Comparison of ENCODE assay signal across 13 mouse cellular contexts in genomic region chr13:116514256-116514639, GRCm38 (mm10).
A peak's percentile ranks its signal among the peaks of the same experiment; 100 is the strongest.
DNase-seq lines count a peak whose midpoint lies in the region; ATAC-seq and TF ChIP-seq lines count a peak whose summit lies in the region.
"Had no signal": no experiment of that assay in that cellular context is flagged by ENCODE, and none has a peak within 500 bp of the region (broad histone marks: within the 10 kb centered on the region; RNA-seq: fewer than 3 reads in every experiment).

No protein-coding gene starts in this region.

- no peak overlapping the region for H3K27ac ChIP-seq in heart, embryonic 15.5 days
- H3K27ac ChIP-seq in embryonic facial prominence, embryonic 15.5 days (replicated peaks): no peak overlapping the region
- H3K27ac ChIP-seq in hindbrain, embryonic 14.5 days: no peak overlapping the region
- H3K27ac ChIP-seq in midbrain, embryonic 14.5 days (replicated peaks; ENCODE audit: low read depth, low read length): no peak overlapping the region
- H3K27ac ChIP-seq in liver, postnatal 0 days (ENCODE audit: low read depth): no peak overlapping the region

- no peak overlapping the region for H3K9ac ChIP-seq in heart, embryonic 15.5 days
- H3K9ac ChIP-seq in embryonic facial prominence, embryonic 15.5 days: no peak overlapping the region
- H3K9ac ChIP-seq in hindbrain, embryonic 14.5 days: 0 out of 2 replicates have a peak overlapping the region, but pooled peaks have one; percentile 28
- no peak overlapping the region for H3K9ac ChIP-seq in midbrain, embryonic 14.5 days (replicated peaks; ENCODE audit: low read length)
- no peak overlapping the region for H3K9ac ChIP-seq in liver, postnatal 0 days (replicated peaks)

- H3K27me3 ChIP-seq in heart, embryonic 15.5 days: no peaks in the 10 kb centered on the region
- H3K27me3 ChIP-seq in embryonic facial prominence, embryonic 15.5 days: no peaks in the 10 kb centered on the region
- peaks cover 22% of the 10 kb centered on the region for H3K27me3 ChIP-seq in hindbrain, embryonic 14.5 days (ENCODE audit: control insufficient read depth, insufficient read depth, low read length)
- no peaks in the 10 kb centered on the region for H3K27me3 ChIP-seq in midbrain, embryonic 14.5 days (ENCODE audit: control insufficient read depth, insufficient read depth, low read length)
- no peaks in the 10 kb centered on the region for H3K27me3 ChIP-seq in liver, postnatal 0 days (ENCODE audit: insufficient read depth, low read length)

- intact Hi-C loops in heart, postnatal 14 days (cut with DNase I): no loop called here
- intact Hi-C loops in left cerebral cortex, postnatal 25 days (cut with DNase I): no loop called here

- H3K4me2 ChIP-seq in heart, embryonic 15.5 days: peak overlapping the region; percentile 42
- peak overlapping the region; percentile 18; the same call in 1 of the 2 replicates for H3K4me2 ChIP-seq in embryonic facial prominence, embryonic 15.5 days (replicated peaks)
- peak overlapping the region; percentile 46 for H3K4me2 ChIP-seq in hindbrain, embryonic 14.5 days (replicated peaks)
- peak overlapping the region; percentile 52 for H3K4me2 ChIP-seq in midbrain, embryonic 14.5 days (ENCODE audit: low read length)
- no peak overlapping the region for H3K4me2 ChIP-seq in liver, postnatal 0 days (ENCODE audit: low read depth, low read length)

- WGBS in heart, embryonic 15.5 days: 66% methylated on average over 7 of the region's 7 CpGs
- 41% methylated on average over 7 of the region's 7 CpGs for WGBS in embryonic facial prominence, embryonic 15.5 days
- 34% methylated on average over 7 of the region's 7 CpGs for WGBS in hindbrain, embryonic 14.5 days
- WGBS in midbrain, embryonic 14.5 days: 24% methylated on average over 7 of the region's 7 CpGs
- 57% methylated on average over 7 of the region's 7 CpGs for WGBS in liver, postnatal 0 days (ENCODE audit: insufficient replicate concordance)

- H3K4me1 ChIP-seq in heart, embryonic 15.5 days (replicated peaks): no peaks in the 10 kb centered on the region
- H3K4me1 ChIP-seq in embryonic facial prominence, embryonic 15.5 days: no peaks in the 10 kb centered on the region
- H3K4me1 ChIP-seq in hindbrain, embryonic 14.5 days (replicated peaks; ENCODE audit: control insufficient read depth, insufficient read depth, low read length): peaks cover 11% of the 10 kb centered on the region
- H3K4me1 ChIP-seq in midbrain, embryonic 14.5 days (ENCODE audit: control insufficient read depth, insufficient read depth, low read length): peaks cover 7% of the 10 kb centered on the region
- no peaks in the 10 kb centered on the region for H3K4me1 ChIP-seq in liver, postnatal 0 days (ENCODE audit: insufficient read depth)

- TF ChIP-seq CTCF in liver, postnatal 0 days (IDR thresholded peaks at IDR 0.05; ENCODE audit: low read depth): no peak

- TF ChIP-seq EP300 in liver, postnatal 0 days (IDR thresholded peaks at IDR 0.05; ENCODE audit: low read depth): no peak

- 0 out of 2 replicates have a peak overlapping the region, but pooled peaks have one; percentile 7 for H3K4me3 ChIP-seq in heart, embryonic 15.5 days
- 0 out of 2 replicates have a peak overlapping the region, but pooled peaks have one; percentile 8 for H3K4me3 ChIP-seq in embryonic facial prominence, embryonic 15.5 days (replicated peaks)
- peak overlapping the region; percentile 21 for H3K4me3 ChIP-seq in hindbrain, embryonic 14.5 days (replicated peaks; ENCODE audit: low read length)
- H3K4me3 ChIP-seq in midbrain, embryonic 14.5 days (replicated peaks; ENCODE audit: low read depth, low read length): no peak overlapping the region; the same call in 1 of the 2 replicates
- no peak overlapping the region for H3K4me3 ChIP-seq in liver, postnatal 0 days (ENCODE audit: low read depth, low read length)
- H3K4me3 ChIP-seq: myocyte had no signal

- H3K36me3 ChIP-seq in heart, embryonic 15.5 days: no peaks in the 10 kb centered on the region
- no peaks in the 10 kb centered on the region for H3K36me3 ChIP-seq in embryonic facial prominence, embryonic 15.5 days
- H3K36me3 ChIP-seq in hindbrain, embryonic 14.5 days (replicated peaks; ENCODE audit: control insufficient read depth, insufficient read depth): no peaks in the 10 kb centered on the region
- no peaks in the 10 kb centered on the region for H3K36me3 ChIP-seq in midbrain, embryonic 14.5 days (ENCODE audit: control insufficient read depth, insufficient read depth, low read length)
- H3K36me3 ChIP-seq in liver, postnatal 0 days (replicated peaks; ENCODE audit: insufficient read depth, low read length): no peaks in the 10 kb centered on the region

- ATAC-seq in heart, embryonic 15.5 days (replicated peaks; ENCODE audit: insufficient number of reproducible peaks, insufficient read depth, low FRiP score, low read depth): no peak
- no peak for ATAC-seq in embryonic facial prominence, embryonic 15.5 days (ENCODE audit: insufficient number of reproducible peaks, low FRiP score, low TSS enrichment, low read depth)
- ATAC-seq in hindbrain, embryonic 14.5 days (ENCODE audit: low FRiP score): no peak; the same call in 1 of the 2 replicates
- ATAC-seq in midbrain, embryonic 14.5 days (ENCODE audit: low FRiP score, low TSS enrichment): peak; percentile 62
- ATAC-seq in liver, postnatal 0 days: no peak

- no peak for DNase-seq in heart, postnatal 14 days
- no peak for DNase-seq in hindbrain, embryonic 14.5 days (ENCODE audit: low spot score)
- no peak for DNase-seq in midbrain, embryonic 14.5 days
- DNase-seq in frontal cortex, postnatal 25 days (ENCODE audit: low spot score in 2 of 2): no peak
- no peak for DNase-seq in liver, postnatal 0 days
- no peak for DNase-seq in left cerebral cortex, postnatal 25 days (ENCODE audit: low spot score in 2 of 2)
- DNase-seq: adrenal gland, adult 2 months; liver; lung, postnatal 14 days; thymus, postnatal 25 days had no signal

- no peaks in the 10 kb centered on the region for H3K9me3 ChIP-seq in heart, embryonic 15.5 days (replicated peaks)
- no peaks in the 10 kb centered on the region for H3K9me3 ChIP-seq in embryonic facial prominence, embryonic 15.5 days (replicated peaks)
- H3K9me3 ChIP-seq in hindbrain, embryonic 14.5 days (ENCODE audit: control insufficient read depth, low read length): no peaks in the 10 kb centered on the region
- H3K9me3 ChIP-seq in midbrain, embryonic 14.5 days (ENCODE audit: control insufficient read depth, low read length): no peaks in the 10 kb centered on the region
- H3K9me3 ChIP-seq in liver, postnatal 0 days (ENCODE audit: low read length): no peaks in the 10 kb centered on the region

Comparison
In these comparisons a context has a peak if more than half of its experiments do, and no peak if none do; other contexts are left out.
1. H3K4me3 ChIP-seq: peak in heart, embryonic 15.5 days (single experiment), embryonic facial prominence, embryonic 15.5 days (single experiment) and hindbrain, embryonic 14.5 days (single experiment); none in midbrain, embryonic 14.5 days (single experiment) and liver, postnatal 0 days (single experiment).